Mouse (Mus musculus) neural tube, embryonic 14.5 days (tissue): ENCODE results near the gene Spred1. TPM values are rescaled to one million over a fixed set of nuclear protein-coding genes. Genes with fewer than 3 reads are reported as not detected.

ENCODE experiments used
- ATAC-seq: fragments of 200-750 bp; cut with Nextera tagmentation; 2 replicates; pipeline ENCODE4 v1.8.0; 2017; ENCODE audit warnings: low read depth, mild to moderate bottlenecking, moderate TSS enrichment, moderate library complexity
- H3K27ac ChIP-seq: fragments of 300-500 bp; sonication (generic); 2 replicates; pipeline ENCODE4 v1.5.1; 2014; ENCODE audit warnings: low read depth, mild to moderate bottlenecking, control low read depth, low read length, moderate library complexity, mixed read lengths
- H3K27me3 ChIP-seq: fragments of 300-500 bp; sonication (generic); 2 replicates; pipeline ENCODE4 v1.6.1; 2014; ENCODE audit warnings: low read length; ENCODE audit not compliant: control insufficient read depth, insufficient read depth
- H3K36me3 ChIP-seq: fragments of 300-500 bp; sonication (generic); 2 replicates; pipeline ENCODE4 v1.6.1; 2014; ENCODE audit warnings: low read length, mixed read lengths; ENCODE audit not compliant: control insufficient read depth, insufficient read depth
- H3K4me1 ChIP-seq: fragments of 300-500 bp; sonication (generic); 2 replicates; pipeline ENCODE4 v1.6.1; 2014; ENCODE audit warnings: low read length; ENCODE audit not compliant: control insufficient read depth, insufficient read depth
- H3K4me2 ChIP-seq: fragments of 300-500 bp; sonication (generic); 2 replicates; pipeline ENCODE4 v1.6.1; 2014; ENCODE audit warnings: mild to moderate bottlenecking, low read depth, low read length, control low read depth
- H3K4me3 ChIP-seq: fragments of 300-500 bp; sonication (generic); 2 replicates; pipeline ENCODE4 v1.5.1; 2014; ENCODE audit warnings: low read depth, low read length, control low read depth, mixed read lengths
- H3K9ac ChIP-seq: fragments of 300-500 bp; sonication (generic); replicated peaks from 2 replicates; pipeline ENCODE4 v1.6.1; 2014; ENCODE audit warnings: low read depth, mild to moderate bottlenecking, control low read depth, low read length, mixed read lengths
- H3K9me3 ChIP-seq: fragments of 300-500 bp; sonication (generic); 2 replicates; pipeline ENCODE4 v1.6.1; 2016; ENCODE audit warnings: low read length; ENCODE audit not compliant: control insufficient read depth
- WGBS: fragments of 180-500 bp; shearing (Covaris S2); extraction: QIAGEN DNeasy Blood & Tissue Kit; methylation state at CpG from one replicate; pipeline ENCODE4 v1.1.7; 2014; 5-methylcytosine and 5-hydroxymethylcytosine counted together
- microRNA counts: library from miRNA; unstranded; fragments of <30 nt; microRNA quantifications from one replicate; lab custom pipeline; 2016
- microRNA-seq: library from miRNA; unstranded; fragments of <30 nt; microRNA quantifications from one replicate; pipeline ENCODE4, GENCODE M21; 2016
- polyA plus RNA-seq: library from polyadenylated mRNA; unstranded; fragments of >200 nt; fragmentation: Nextera tagmentation; extraction: Ambion mirVana; gene quantifications from 2 replicates; pipeline ENCODE4 v1.2.1, GENCODE M21; 2014

The Spred1 gene
- polyA plus RNA-seq, 1 experiment from 2014 or later = 16.0 TPM

DNA sequence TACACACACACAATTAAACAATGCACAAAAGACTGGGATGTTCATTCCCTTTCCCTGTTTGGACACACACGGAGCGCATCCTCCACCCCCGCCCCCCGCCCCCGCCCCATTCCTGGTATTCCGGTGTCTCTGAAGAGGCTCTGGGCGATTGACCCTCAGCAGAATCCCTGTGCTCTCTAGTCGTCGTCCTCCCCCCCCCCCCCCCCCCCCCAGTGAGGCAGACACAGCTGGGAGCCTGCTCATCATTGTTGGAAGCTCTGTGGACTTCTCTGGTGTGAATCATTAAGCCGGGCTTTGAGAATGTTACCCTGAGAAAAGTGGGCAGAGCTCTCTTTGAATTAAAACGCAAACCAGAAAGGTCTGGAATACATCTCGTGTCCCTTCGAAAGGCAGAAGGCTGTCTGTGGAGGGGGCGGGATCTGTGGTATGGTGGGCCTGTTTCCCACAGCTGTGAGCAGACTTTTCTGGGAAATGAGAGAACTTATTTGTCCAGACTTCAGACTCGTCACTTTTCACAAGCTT is 96.6 kb downstream of the Spred1 start:
- H3K9ac ChIP-seq = no peak overlapping the region
- H3K27ac ChIP-seq = no peak overlapping the region
- WGBS = 11% methylated on average over 13 of the region's 15 CpGs
- no peaks in the 10 kb centered on the region for H3K27me3 ChIP-seq
- H3K9me3 ChIP-seq = no peaks in the 10 kb centered on the region
- H3K4me1 ChIP-seq = no peaks in the 10 kb centered on the region
- ATAC-seq = no peak
- no peaks in the 10 kb centered on the region for H3K36me3 ChIP-seq
- H3K4me3 ChIP-seq = no peak overlapping the region
- no peak overlapping the region for H3K4me2 ChIP-seq

DNA sequence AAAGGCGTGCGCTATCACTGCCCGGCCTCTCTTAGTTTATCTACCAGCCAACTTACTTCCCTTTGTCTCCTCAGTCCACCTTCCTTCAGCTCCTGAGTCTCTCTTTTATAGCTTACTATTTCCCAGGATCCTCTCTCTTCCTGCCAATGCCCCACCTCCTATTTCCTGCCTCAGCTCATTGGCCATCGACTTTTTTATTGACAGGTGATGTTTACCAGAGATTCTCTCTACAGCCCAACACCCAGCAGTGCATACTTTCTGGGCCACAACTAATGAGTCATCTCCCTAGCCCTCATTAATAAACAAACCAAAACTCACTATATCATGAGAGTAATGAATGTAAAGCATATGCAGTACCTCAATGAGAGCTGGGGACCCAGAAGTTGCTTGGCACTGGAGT is 98.4 kb downstream of the Spred1 start:
- Histone ChIP-seq H3K4me2 (no peak overlapping the region), H3K27ac (no peak overlapping the region), H3K36me3 (no peaks in the 10 kb centered on the region), H3K4me1 (no peaks in the 10 kb centered on the region), H3K9me3 (no peaks in the 10 kb centered on the region), H3K27me3 (no peaks in the 10 kb centered on the region), H3K9ac (no peak overlapping the region), H3K4me3 (no peak overlapping the region)
- 95% methylated on average over 4 of the region's 4 CpGs for WGBS
- no peak for ATAC-seq

DNA sequence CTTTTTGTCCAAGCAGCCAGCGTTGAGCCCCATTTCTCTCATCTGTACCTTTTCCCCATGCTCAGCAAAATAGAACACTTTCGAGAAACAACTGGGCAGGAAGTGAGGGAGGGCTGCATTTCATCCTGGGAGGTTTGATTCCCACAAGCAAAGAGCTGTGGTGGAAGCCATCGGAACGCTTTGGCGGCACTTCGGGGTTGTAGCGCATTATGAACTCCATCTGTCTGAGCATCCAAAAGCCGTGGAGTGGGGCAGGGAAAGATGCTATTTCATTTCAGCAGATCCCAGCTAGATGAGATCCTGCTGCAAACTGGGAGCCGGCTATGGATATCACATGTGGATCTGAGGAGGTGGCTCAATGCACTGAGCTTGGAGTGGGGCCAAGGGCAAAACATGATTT is 101.5 kb downstream of the Spred1 start:
- Histone ChIP-seq H3K27me3 (no peaks in the 10 kb centered on the region), H3K9ac (no peak overlapping the region), H3K4me1 (no peaks in the 10 kb centered on the region), H3K9me3 (no peaks in the 10 kb centered on the region), H3K36me3 (no peaks in the 10 kb centered on the region), H3K27ac (no peak overlapping the region), H3K4me3 (no peak overlapping the region), H3K4me2 (no peak overlapping the region)
- ATAC-seq = no peak
- WGBS = 86% methylated on average over 9 of the region's 9 CpGs

DNA sequence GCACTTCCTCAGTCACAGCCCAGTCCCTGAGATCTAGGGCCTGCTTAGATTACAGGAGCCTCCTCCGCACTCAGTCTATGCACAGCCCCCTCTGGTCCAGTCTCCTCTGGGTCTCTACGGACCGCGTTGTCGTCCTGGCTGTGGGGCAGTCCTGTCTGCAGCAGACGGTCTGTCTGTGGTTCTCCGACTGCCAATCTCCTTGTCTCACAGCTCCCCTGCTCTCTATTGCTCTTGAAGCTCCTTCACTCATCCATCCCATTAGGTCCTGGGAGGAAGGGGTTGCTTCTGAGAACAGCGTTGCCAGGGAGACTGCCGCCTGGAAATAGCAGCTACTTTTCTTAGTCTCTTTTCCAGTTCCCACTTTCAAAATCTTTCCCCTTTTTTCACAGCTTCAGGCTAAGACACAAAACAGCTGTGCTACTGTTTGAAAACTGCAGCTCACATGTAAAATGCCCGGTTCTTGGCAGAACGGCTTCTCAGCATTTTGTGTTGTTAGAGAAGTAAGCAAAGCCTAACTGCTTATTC is 107.5 kb downstream of the Spred1 start:
- Histone ChIP-seq H3K4me2 (no peak overlapping the region), H3K4me3 (no peak overlapping the region), H3K36me3 (no peaks in the 10 kb centered on the region), H3K9me3 (no peaks in the 10 kb centered on the region), H3K9ac (no peak overlapping the region), H3K27me3 (no peaks in the 10 kb centered on the region), H3K4me1 (no peaks in the 10 kb centered on the region), H3K27ac (no peak overlapping the region)
- ATAC-seq = peak; percentile 65; the same call in 1 of the 2 replicates
- WGBS = 53% methylated on average over 11 of the region's 11 CpGs

DNA sequence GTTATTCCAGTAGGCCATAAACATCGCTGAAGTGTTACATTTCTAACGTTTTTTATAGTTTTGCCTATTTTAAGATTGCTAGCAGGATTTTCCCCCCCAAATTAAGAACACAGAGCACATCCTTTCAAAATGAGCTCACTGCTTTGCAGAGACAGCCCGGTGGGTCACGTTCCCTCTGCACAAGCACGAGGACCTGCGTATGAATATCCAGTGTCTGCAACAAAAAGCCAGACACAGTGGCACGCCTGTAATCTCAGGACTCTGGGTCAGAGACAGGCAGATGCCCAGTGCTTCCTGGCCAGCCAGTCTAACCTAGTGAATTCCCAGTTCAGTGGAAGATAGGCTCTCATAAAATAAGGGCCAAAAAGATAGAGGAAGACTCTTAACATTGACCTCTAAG is 109.1 kb downstream of the Spred1 start:
- Histone ChIP-seq H3K27ac (no peak overlapping the region), H3K4me3 (no peak overlapping the region), H3K4me1 (no peaks in the 10 kb centered on the region), H3K27me3 (no peaks in the 10 kb centered on the region), H3K4me2 (no peak overlapping the region), H3K9ac (no peak overlapping the region), H3K9me3 (no peaks in the 10 kb centered on the region), H3K36me3 (no peaks in the 10 kb centered on the region)
- whole genome bisulfite sequencing = 75% methylated on average over 7 of the region's 7 CpGs
- ATAC-seq = no peak

DNA sequence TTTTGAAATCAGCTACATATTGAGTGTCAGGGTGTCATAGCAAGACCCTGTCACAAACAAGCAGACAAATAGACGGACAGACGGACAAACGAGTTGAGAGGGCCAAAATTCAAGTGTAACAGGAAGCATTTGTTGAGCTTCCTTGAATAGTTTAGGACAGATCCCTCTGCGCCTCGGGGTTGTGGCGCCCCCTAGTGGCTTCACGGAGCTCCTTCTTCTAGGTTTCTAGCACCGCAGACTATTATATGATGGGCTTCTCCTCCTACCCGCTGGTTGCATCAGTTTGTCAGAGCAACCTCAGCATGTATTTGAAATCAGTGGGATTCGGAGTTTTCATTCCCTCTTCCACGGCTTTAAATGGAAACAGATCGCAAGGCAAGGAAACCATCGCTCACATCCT is 110.1 kb downstream of the Spred1 start:
- no peaks in the 10 kb centered on the region for H3K36me3 ChIP-seq
- WGBS = 7% methylated on average over 13 of the region's 13 CpGs
- no peaks in the 10 kb centered on the region for H3K27me3 ChIP-seq
- H3K4me3 ChIP-seq = no peak overlapping the region
- H3K9ac ChIP-seq = no peak overlapping the region
- peak; percentile 91 for ATAC-seq
- no peak overlapping the region for H3K27ac ChIP-seq
- H3K4me1 ChIP-seq = no peaks in the 10 kb centered on the region
- no peaks in the 10 kb centered on the region for H3K9me3 ChIP-seq
- no peak overlapping the region for H3K4me2 ChIP-seq

MicroRNA genes within 50 kb of the gene (microRNA counts, 519-probe panel; counts per million panel counts)
- microRNA mmu-miR-674 (lab: Ali Mortazavi, UCI) = 3,145 counts per million, percentile 21 among the panel's probes with 10 or more counts

Small RNAs within 50 kb of the gene (microRNA-seq; reads per million reads assigned to microRNA genes)
- gene Mir674 = 566 reads per million, percentile 72 among the genes with 10 or more reads in this experiment

Other genes with a start within 250 kb of the Spred1 start
- gene Tmco5, start 242.7 kb upstream of the Spred1 start, polyA plus RNA-seq = not detected in 2 replicates
- 10.4 and 13.5 TPM in 2 replicates for gene Fam98b, start 128.4 kb downstream of the Spred1 start, polyA plus RNA-seq
- 2.1 and 2.4 TPM in 2 replicates for gene Rasgrp1, start 221.6 kb downstream of the Spred1 start, polyA plus RNA-seq